In genomic region chr6:129209785-129210446, GRCm38 (mm10) we compare ENCODE assay signal across 20 mouse cellular contexts. TPM values are rescaled to one million over a fixed set of nuclear protein-coding genes. Genes with fewer than 3 reads are reported as not detected.
DNase-seq lines count a peak whose midpoint lies in the region; ATAC-seq and TF ChIP-seq lines count a peak whose summit lies in the region.
"Had no signal": no experiment of that assay in that cellular context is flagged by ENCODE, and none has a peak within 500 bp of the region (broad histone marks: within the 10 kb centered on the region; RNA-seq: fewer than 3 reads in every experiment).

No protein-coding gene starts in this region.

- in situ Hi-C loops in CH12.LX (cut with MboI; ENCODE audit: low pct_ligation_motif_present, low pct_unique_long_range_greater_than_20kb, low sequenced_read_pairs) = no loop called here

- peak overlapping the region; percentile 64; the same call in 1 of the 2 replicates for H3K27ac ChIP-seq in intestine, embryonic 15.5 days
- no peak overlapping the region; the same call in 1 of the 2 replicates for H3K27ac ChIP-seq in intestine, embryonic 16.5 days (ENCODE audit: low read length)
- H3K27ac ChIP-seq in kidney, embryonic 16.5 days (ENCODE audit: low read length) = peak overlapping the region; percentile 48; the same call in 1 of the 2 replicates
- H3K27ac ChIP-seq in CH12.LX (ENCODE audit: insufficient read depth, low read depth) (peak overlapping the region; percentile 62), MEL (ENCODE audit: control insufficient read depth, low read depth, low read length) (peak overlapping the region; percentile 64)
- H3K27ac ChIP-seq: embryonic facial prominence, embryonic 12.5 days; forebrain, embryonic 15.5 days; heart, embryonic 13.5 days; hindbrain, embryonic 13.5 days; hindbrain, postnatal 0 days had no signal

- H3K79me2 ChIP-seq in CH12.LX (replicated peaks; ENCODE audit: control insufficient read depth, extremely low read depth, insufficient read depth, poor library complexity, severe bottlenecking) (no peaks in the 10 kb centered on the region), MEL (ENCODE audit: control insufficient read depth, insufficient read depth, low read length, poor library complexity) (no peaks in the 10 kb centered on the region)

- H3K36me3 ChIP-seq in intestine, embryonic 15.5 days = no peaks in the 10 kb centered on the region
- no peaks in the 10 kb centered on the region for H3K36me3 ChIP-seq in intestine, embryonic 16.5 days (ENCODE audit: control insufficient read depth, insufficient read depth, low read length)
- H3K36me3 ChIP-seq in kidney, embryonic 16.5 days (ENCODE audit: insufficient read depth, low read length) = no peaks in the 10 kb centered on the region
- H3K36me3 ChIP-seq in CH12.LX (replicated peaks in 1 of 2; ENCODE audit: control insufficient read depth in 1 of 2, insufficient read depth in 1 of 2, low read length in 1 of 2) = no peaks in the 10 kb centered on the region
- peaks cover 0 to 34% of the 10 kb centered on the region in 2 experiments; a peak in 2 of 4 replicates for H3K36me3 ChIP-seq in MEL (ENCODE audit: control insufficient read depth in 1 of 2, insufficient read depth in 2 of 2, low read length in 2 of 2)
- H3K36me3 ChIP-seq: embryonic facial prominence, embryonic 12.5 days; forebrain, embryonic 15.5 days; G1E; heart, embryonic 13.5 days; hindbrain, embryonic 13.5 days had no signal

- H3K4me2 ChIP-seq in intestine, embryonic 15.5 days (replicated peaks) = no peak overlapping the region
- no peak overlapping the region for H3K4me2 ChIP-seq in intestine, embryonic 16.5 days (ENCODE audit: low read depth, low read length)
- no peak overlapping the region for H3K4me2 ChIP-seq in kidney, embryonic 16.5 days (replicated peaks; ENCODE audit: low read depth, low read length)
- no peak overlapping the region for H3K4me2 ChIP-seq in CH12.LX (ENCODE audit: insufficient read depth, low read depth, poor library complexity, severe bottlenecking)
- H3K4me2 ChIP-seq: embryonic facial prominence, embryonic 12.5 days; forebrain, embryonic 15.5 days; heart, embryonic 13.5 days; hindbrain, embryonic 13.5 days had no signal

- no peaks in the 10 kb centered on the region for H3K9me3 ChIP-seq in intestine, embryonic 15.5 days
- H3K9me3 ChIP-seq in intestine, embryonic 16.5 days (ENCODE audit: control insufficient read depth, low read length) = no peaks in the 10 kb centered on the region
- H3K9me3 ChIP-seq in kidney, embryonic 16.5 days (ENCODE audit: low read length) = no peaks in the 10 kb centered on the region
- H3K9me3 ChIP-seq in CH12.LX (replicated peaks; ENCODE audit: low read length) = peaks cover 3% of the 10 kb centered on the region
- no peaks in the 10 kb centered on the region for H3K9me3 ChIP-seq in MEL (replicated peaks; ENCODE audit: insufficient read depth, low read length)
- H3K9me3 ChIP-seq: embryonic facial prominence, embryonic 12.5 days; forebrain, embryonic 15.5 days; heart, embryonic 13.5 days; hindbrain, embryonic 13.5 days had no signal

- no peak for ATAC-seq in intestine, embryonic 15.5 days
- no peak for ATAC-seq in intestine, embryonic 16.5 days
- no peak for ATAC-seq in kidney, embryonic 16.5 days (ENCODE audit: low FRiP score, low TSS enrichment)
- ATAC-seq: forebrain, embryonic 15.5 days; hindbrain, postnatal 0 days had no signal

- TF ChIP-seq POLR2A in CH12.LX (IDR thresholded peaks at IDR 0.05; ENCODE audit: low read depth, low read length) (no peak), MEL (IDR thresholded peaks at IDR 0.05; ENCODE audit: control insufficient read depth in 1 of 2, insufficient read depth in 1 of 2, low read depth in 1 of 2, low read length in 2 of 2, poor library complexity in 1 of 2) (no peak)

- DNase-seq in kidney, adult 18-20 months = no peak
- DNase-seq in CH12.LX (ENCODE audit: extremely low read depth) = no peak
- no peak for DNase-seq in MEL (ENCODE audit: low read depth, low spot score)
- no peak for DNase-seq in urinary bladder, postnatal 4 days (ENCODE audit: low spot score in 2 of 2)
- DNase-seq: adrenal gland, postnatal 10 days; cerebellum, adult 11 months; cerebellum, adult 8-10 months; cerebellum, postnatal 25 days; gastrocnemius, postnatal 10 days; heart, postnatal 10 days had no signal

- peaks cover 3% of the 10 kb centered on the region; the same call in 1 of the 2 replicates for H3K4me1 ChIP-seq in intestine, embryonic 15.5 days (replicated peaks)
- peaks cover 11% of the 10 kb centered on the region for H3K4me1 ChIP-seq in intestine, embryonic 16.5 days (ENCODE audit: control insufficient read depth, insufficient read depth, low read length)
- peaks cover 21% of the 10 kb centered on the region for H3K4me1 ChIP-seq in kidney, embryonic 16.5 days (ENCODE audit: insufficient read depth, low read length)
- H3K4me1 ChIP-seq in CH12.LX (ENCODE audit: control insufficient read depth in 1 of 2, insufficient read depth in 2 of 2) (peaks cover 5 to 35% of the 10 kb centered on the region in 2 experiments), MEL (ENCODE audit: control insufficient read depth in 1 of 2, insufficient read depth in 2 of 2, low read length in 2 of 2) (peaks cover 7 to 28% of the 10 kb centered on the region in 2 experiments)
- H3K4me1 ChIP-seq: embryonic facial prominence, embryonic 12.5 days; forebrain, embryonic 15.5 days; heart, embryonic 13.5 days; hindbrain, embryonic 13.5 days had no signal

- TF ChIP-seq CTCF in CH12.LX (conservative IDR thresholded peaks at IDR 0.05 in 1 of 2, IDR thresholded peaks at IDR 0.05 in 1 of 2; ENCODE audit: low read depth in 2 of 2, low read length in 2 of 2) (no peak), MEL (IDR thresholded peaks at IDR 0.05 in 2 of 3, conservative IDR thresholded peaks at IDR 0.05 in 1 of 3; ENCODE audit: control insufficient read depth in 1 of 3, insufficient read depth in 1 of 3, low read depth in 2 of 3, low read length in 3 of 3, poor library complexity in 1 of 3, severe bottlenecking in 1 of 3) (no peak)

- dilution Hi-C loops in CH12.LX (cut with MboI; ENCODE audit: extremely low pct_ligation_motif_present, extremely low pct_unique_long_range_greater_than_20kb, low sequenced_read_pairs) = no loop called here

- H3K9ac ChIP-seq in intestine, embryonic 15.5 days = no peak overlapping the region
- no peak overlapping the region for H3K9ac ChIP-seq in intestine, embryonic 16.5 days (ENCODE audit: low read depth, low read length)
- H3K9ac ChIP-seq in kidney, embryonic 16.5 days (replicated peaks; ENCODE audit: low read length) = no peak overlapping the region
- H3K9ac ChIP-seq in CH12.LX (ENCODE audit: insufficient read depth, low read depth) = peak overlapping the region; percentile 78; the same call in 1 of the 2 replicates
- H3K9ac ChIP-seq in MEL (ENCODE audit: control insufficient read depth, low read depth, low read length, poor library complexity, severe bottlenecking) = no peak overlapping the region
- H3K9ac ChIP-seq: embryonic facial prominence, embryonic 12.5 days; forebrain, embryonic 15.5 days; heart, embryonic 13.5 days; hindbrain, embryonic 13.5 days had no signal

- WGBS in intestine, embryonic 15.5 days = 76% methylated on average over 1 of the region's 1 CpGs
- 82% methylated on average over 1 of the region's 1 CpGs for WGBS in intestine, embryonic 16.5 days
- 50% methylated on average over 1 of the region's 1 CpGs for WGBS in kidney, embryonic 16.5 days

- TF ChIP-seq EP300 in CH12.LX (IDR thresholded peaks at IDR 0.05; ENCODE audit: low read length) (no peak; the same call in 1 of the 2 replicates), MEL (IDR thresholded peaks at IDR 0.05; ENCODE audit: low read depth in 1 of 2, low read length in 2 of 2) (no peak)

- H3K4me3 ChIP-seq in intestine, embryonic 15.5 days (replicated peaks) = no peak overlapping the region
- no peak overlapping the region for H3K4me3 ChIP-seq in intestine, embryonic 16.5 days (ENCODE audit: low read length)
- H3K4me3 ChIP-seq in kidney, embryonic 16.5 days (ENCODE audit: low read length) = no peak overlapping the region
- H3K4me3 ChIP-seq in CH12.LX (replicated peaks in 1 of 3; ENCODE audit: low read depth in 2 of 3, low read length in 2 of 3, poor library complexity in 1 of 3) = no peak overlapping the region
- no peak overlapping the region for H3K4me3 ChIP-seq in MEL (ENCODE audit: control insufficient read depth in 1 of 2, insufficient read depth in 1 of 2, low read depth in 2 of 2, low read length in 2 of 2)
- H3K4me3 ChIP-seq: embryonic facial prominence, embryonic 12.5 days; forebrain, embryonic 15.5 days; heart, embryonic 13.5 days; hindbrain, embryonic 13.5 days had no signal

- no peaks in the 10 kb centered on the region for H3K27me3 ChIP-seq in intestine, embryonic 15.5 days (replicated peaks)
- H3K27me3 ChIP-seq in intestine, embryonic 16.5 days (replicated peaks; ENCODE audit: control insufficient read depth, insufficient read depth, low read length) = no peaks in the 10 kb centered on the region
- H3K27me3 ChIP-seq in kidney, embryonic 16.5 days (ENCODE audit: insufficient read depth, low read length) = no peaks in the 10 kb centered on the region
- no peaks in the 10 kb centered on the region for H3K27me3 ChIP-seq in CH12.LX (replicated peaks)
- H3K27me3 ChIP-seq in MEL (ENCODE audit: control insufficient read depth in 1 of 2, insufficient read depth in 2 of 2, low read length in 2 of 2) = no peaks in the 10 kb centered on the region
- H3K27me3 ChIP-seq: embryonic facial prominence, embryonic 12.5 days; forebrain, embryonic 15.5 days; heart, embryonic 13.5 days; hindbrain, embryonic 13.5 days had no signal

- TF ChIP-seq RAD21 in CH12.LX (IDR thresholded peaks at IDR 0.05; ENCODE audit: low read depth, low read length) = no peak
- no peak for TF ChIP-seq RAD21 in MEL (IDR thresholded peaks at IDR 0.05; ENCODE audit: low read depth, low read length)

TF ChIP-seq in CH12.LX, 34 proteins besides CTCF, POLR2A, EP300 and RAD21 (continues in another document):
- TF ChIP-seq SMC3 (IDR thresholded peaks at IDR 0.05; ENCODE audit: low read depth, low read length) (no peak), ZNF384 (IDR thresholded peaks at IDR 0.05; ENCODE audit: low read depth, low read length) (peak; percentile 75), ELF1 (IDR thresholded peaks at IDR 0.05; ENCODE audit: low read depth, low read length) (no peak)

TF ChIP-seq in MEL, 35 proteins besides CTCF, POLR2A, EP300 and RAD21 (continues in another document):
- TF ChIP-seq ZKSCAN1 (IDR thresholded peaks at IDR 0.05; ENCODE audit: low read depth, low read length) (no peak), UBTF (IDR thresholded peaks at IDR 0.05; ENCODE audit: borderline replicate concordance, insufficient read depth, low read depth, low read length) (no peak)

RNA-seq across cellular contexts. Expression of gene Clec2d, which starts 29.5 kb away (rescaled TPM):
- polyA plus RNA-seq in intestine, embryonic 15.5 days (2015; fragmentation: Nextera tagmentation; extraction: Ambion mirVana) = 0.80 and 0.90 TPM in 2 replicates
- 1.0 and 1.2 TPM in 2 replicates for polyA plus RNA-seq in intestine, embryonic 16.5 days (2015; fragmentation: Nextera tagmentation; extraction: Ambion mirVana)
- 0.90 and 0.91 TPM in 2 replicates for polyA plus RNA-seq in kidney, embryonic 16.5 days (2015; fragmentation: Nextera tagmentation; extraction: Ambion mirVana)
- total RNA-seq in CH12.LX (2012; rRNA removed) (50.7 and 53.4 TPM in 2 replicates), CH12.LX (2014; rRNA removed) (19.7 and 25.9 TPM in 2 replicates), MEL (2012; rRNA removed) (1.7 and 2.8 TPM in 2 replicates)
- polyA plus RNA-seq in CH12.LX (2012; ENCODE audit: insufficient read length, low read depth) (5.1 and 6.0 TPM in 2 replicates), MEL (2012; ENCODE audit: insufficient read depth in 1 of 2, insufficient read length in 2 of 2, low read depth in 1 of 2, low replicate concordance in 2 of 2, missing spikeins in 1 of 2) (under 1 TPM in 1 of 2 experiments, not detected in 1; 0.50 TPM)
- total RNA-seq: G1E had no signal
- polyA plus RNA-seq: forebrain, embryonic 11.5 days; G1E; hindbrain, embryonic 13.5 days; hindbrain, postnatal 0 days had no signal
